Mouse (Mus musculus): ENCODE data around the gene Zeb2.

Gene Zeb2

GRCm38 (mm10) chr2:45060768-45061167, 56.4 kb downstream of the Zeb2 start:
- DNase-seq (ENCODE audit: low spot score in 2 of 2) = no peak

GRCm38 (mm10) chr2:45060202-45060601, 57.0 kb downstream of the Zeb2 start:
- no peak for DNase-seq (ENCODE audit: low spot score in 2 of 2)

GRCm38 (mm10) chr2:45059599-45059998, 57.6 kb downstream of the Zeb2 start:
- DNase-seq (ENCODE audit: low spot score in 2 of 2) = no peak

DNA sequence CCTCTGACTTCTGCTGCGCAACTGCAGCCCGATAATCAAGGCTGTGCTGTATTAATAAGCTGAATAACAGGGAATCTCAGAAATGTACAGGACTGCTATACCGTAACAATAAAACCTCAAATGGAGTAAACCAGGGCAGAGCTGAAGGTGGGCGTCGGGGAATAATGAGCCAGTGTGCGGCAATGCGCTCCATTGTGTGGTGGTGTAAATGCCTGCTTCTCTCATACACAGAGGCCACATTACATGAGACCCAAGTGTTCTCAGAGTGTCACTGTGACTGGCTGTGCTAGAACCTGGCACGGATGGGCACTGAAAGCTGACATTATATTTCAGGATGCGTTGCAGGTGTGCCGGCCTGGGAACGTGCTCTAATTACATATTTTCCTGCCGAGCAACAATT, 58.2 kb downstream of the Zeb2 start:
- no peak for DNase-seq (ENCODE audit: low spot score in 2 of 2)

DNA sequence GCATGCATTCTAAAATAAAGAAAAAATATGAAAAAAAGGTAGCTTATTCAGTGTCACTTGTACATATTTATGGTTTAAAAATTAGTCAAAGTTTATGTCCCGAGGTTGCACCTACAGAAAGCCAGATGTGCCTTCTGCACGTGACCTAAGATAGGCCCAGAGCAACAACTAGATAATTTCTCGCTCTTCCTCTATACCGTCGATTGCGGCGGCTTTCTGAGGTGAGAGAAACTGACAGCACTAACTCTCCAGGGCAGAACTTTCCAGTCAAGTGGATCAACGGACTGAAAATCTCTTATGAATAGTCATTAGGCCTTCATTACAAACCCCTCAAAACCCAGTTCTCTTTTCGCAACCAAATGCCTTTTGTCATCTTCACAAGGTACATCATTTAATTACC, 59.0 kb downstream of the Zeb2 start:
- DNase-seq (ENCODE audit: low spot score in 2 of 2) = no peak

- no peak for DNase-seq (ENCODE audit: low spot score in 2 of 2)
These were observed 60.2 kb downstream of the Zeb2 start for GRCm38 (mm10) chr2:45056856-45057562.

- no peak for DNase-seq (ENCODE audit: low spot score in 2 of 2)
These were observed 61.3 kb downstream of the Zeb2 start for GRCm38 (mm10) chr2:45055926-45056325.

- no peak for DNase-seq (ENCODE audit: low spot score in 2 of 2)
These were observed 62.1 kb downstream of the Zeb2 start for GRCm38 (mm10) chr2:45055034-45055615.

DNA sequence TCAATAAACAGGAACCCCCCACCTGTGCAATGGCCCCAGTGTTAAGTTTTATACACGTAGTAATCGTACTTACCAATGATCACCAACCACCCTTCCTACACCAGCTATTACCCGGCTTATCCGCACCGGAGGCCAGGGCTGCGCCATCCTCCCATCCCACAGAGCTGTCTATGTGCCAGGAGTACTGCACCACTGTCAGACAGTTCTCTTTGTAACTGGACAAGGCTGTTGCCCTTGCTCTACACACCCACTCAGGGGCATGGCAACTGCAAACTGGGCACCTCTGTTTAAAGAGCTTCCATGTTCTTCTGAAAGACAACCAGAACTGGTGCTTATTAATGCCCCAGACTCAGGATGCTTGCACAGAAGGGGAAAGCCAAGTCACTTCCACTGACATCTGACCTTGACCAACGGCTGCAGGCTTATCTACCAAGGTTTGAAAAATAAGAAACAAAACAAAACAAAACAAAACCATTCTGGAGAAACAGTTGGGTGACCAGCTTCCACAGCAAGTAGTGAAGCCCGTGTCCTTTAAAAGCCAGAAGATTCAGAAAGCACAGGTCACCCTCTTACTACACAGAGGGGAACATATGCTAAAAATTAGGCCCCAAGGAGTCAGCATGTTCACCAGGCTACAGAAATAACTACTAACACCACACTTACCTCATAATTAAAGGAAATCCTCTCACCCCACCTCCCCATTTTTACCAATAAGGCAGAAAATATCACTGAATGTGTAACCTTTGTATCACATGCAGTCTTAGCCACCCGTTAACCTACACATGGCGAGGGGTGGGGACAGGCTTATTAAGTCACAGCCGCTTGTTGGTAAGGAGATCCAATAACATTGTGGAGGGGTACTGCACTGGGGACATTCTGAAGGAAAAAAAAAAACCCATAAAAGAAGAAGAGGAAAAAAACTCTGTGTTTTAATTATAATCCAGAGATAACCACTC, 62.8 kb downstream of the Zeb2 start:
- no peak for DNase-seq (ENCODE audit: low spot score in 2 of 2)

GRCm38 (mm10) chr2:45052587-45052986, 64.6 kb downstream of the Zeb2 start:
- DNase-seq (ENCODE audit: low spot score in 2 of 2) = no peak

DNA sequence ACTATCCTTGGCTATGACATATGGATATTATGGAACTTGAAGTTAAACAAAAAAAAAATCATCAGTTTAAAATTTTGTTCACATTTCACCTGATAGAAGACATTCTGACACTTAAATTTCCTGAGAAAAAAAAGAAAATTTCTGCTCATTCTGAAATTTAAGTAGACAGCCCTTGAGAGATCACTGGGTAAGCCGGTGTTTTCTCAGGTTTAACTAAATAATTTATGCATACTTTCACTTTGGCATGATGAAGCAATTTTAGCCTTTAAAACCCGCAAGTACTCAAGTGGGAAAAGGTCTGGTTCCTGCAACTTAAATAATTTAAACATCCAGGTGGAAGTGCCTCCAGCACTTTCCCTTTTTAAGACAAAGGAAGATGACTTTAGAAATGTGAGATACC, 65.9 kb downstream of the Zeb2 start:
- no peak for DNase-seq (ENCODE audit: low spot score in 2 of 2)

DNA sequence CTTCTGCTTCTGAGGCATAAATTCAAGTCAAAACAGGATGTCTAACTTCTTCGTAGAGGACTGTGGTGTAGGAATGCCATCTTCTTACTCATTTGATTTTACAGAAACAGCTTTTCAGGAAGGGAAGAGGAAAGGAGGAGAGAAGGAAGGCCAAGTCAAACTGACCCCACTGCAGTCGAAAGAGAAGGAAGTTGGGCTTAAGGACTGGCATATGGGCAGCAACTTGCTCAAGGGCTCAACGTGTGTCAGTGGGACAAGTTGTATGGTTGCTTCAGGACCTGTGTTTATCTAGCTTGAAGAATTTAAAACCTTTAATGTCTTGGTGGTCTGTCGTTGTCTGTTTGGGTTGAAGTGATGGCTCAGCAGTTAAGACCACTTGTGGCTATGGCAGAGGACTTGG, 67.3 kb downstream of the Zeb2 start:
- DNase-seq (ENCODE audit: low spot score in 2 of 2) = no peak

- DNase-seq (ENCODE audit: low spot score in 2 of 2) = peak; percentile 52 to 57
These were observed 67.9 kb downstream of the Zeb2 start for GRCm38 (mm10) chr2:45049279-45049678.

GRCm38 (mm10) chr2:45040706-45041312, 76.4 kb downstream of the Zeb2 start:
- DNase-seq (ENCODE audit: low spot score in 2 of 2) = no peak

DNA sequence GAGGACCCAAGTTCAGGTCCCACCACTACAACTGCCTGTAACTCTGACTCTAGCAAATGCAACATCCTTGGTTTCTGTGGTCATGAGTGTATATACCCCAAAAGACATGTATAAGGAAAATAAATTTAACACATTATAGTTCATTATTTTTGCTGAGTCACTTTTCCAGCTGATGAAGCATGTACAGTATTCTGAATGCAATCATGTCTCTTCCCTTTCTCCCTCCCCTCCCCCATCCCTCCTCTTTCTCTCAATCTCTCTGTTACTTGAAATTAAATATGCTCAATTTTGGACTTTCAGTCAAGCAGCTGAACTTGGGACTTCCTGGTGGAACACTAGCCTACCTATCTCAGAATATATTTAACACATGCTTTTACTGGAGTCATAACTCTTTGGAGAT, 77.7 kb downstream of the Zeb2 start:
- DNase-seq (ENCODE audit: low spot score in 2 of 2) = no peak

DNA sequence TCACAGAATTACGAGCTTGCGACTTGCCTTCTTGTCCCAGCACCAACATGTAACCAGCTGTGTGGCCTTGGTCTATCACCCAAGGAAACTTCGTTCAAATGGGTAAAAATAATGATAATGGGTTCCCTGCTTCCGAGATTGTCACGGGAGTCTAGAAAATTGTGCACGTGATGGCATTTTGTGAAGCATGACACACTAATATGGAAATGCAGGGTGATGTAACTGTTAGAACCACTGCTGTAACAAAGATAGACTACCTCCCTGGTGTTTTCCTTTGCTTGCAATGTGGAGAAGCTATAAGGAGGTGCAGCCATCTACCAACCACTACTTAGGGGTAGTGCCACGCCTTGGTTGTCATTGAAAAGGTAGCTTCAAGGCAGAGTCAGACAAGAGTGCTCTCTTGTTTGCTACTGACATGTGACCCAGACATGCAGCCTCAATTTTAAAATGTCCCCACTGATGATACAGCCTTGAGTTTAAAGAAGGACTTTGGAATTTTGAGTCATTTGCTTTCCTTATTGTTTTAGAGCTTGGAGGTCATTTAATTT, 89.0 kb downstream of the Zeb2 start:
- DNase-seq (ENCODE audit: low spot score in 2 of 2) = no peak

DNA sequence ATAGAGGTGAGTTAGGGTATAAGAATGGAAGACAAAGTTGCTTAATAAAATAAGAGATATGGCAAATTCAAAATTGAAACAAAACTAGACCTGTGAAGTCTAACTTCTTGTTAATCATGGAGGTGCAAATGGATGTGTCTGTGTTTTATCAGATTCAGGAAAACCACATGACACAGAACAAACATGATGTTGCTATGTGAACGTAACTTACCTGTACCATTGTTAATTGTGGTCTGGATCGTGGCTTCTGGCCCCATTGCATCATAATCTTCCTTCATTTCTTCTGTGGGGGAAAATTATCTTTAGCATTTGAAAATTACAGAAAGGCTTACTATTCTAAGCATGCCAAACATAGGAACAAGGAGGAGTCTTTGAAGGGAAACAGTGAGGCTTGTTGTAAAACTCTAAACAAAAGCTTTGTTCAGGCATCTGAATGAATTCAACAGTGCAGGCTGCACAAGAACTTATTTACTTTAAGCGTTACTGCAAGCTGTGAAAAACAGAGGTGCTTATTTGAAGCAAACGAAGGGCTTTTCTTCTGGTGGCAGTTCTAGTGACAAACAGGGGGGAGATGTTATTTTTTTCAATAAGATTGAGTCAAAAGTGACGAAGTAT, 99.9 kb downstream of the Zeb2 start:
- DNase-seq (ENCODE audit: low spot score in 2 of 2) = no peak

GRCm38 (mm10) chr2:45013325-45013724, 103.9 kb downstream of the Zeb2 start:
- no peak for DNase-seq (ENCODE audit: low spot score in 2 of 2)

DNA sequence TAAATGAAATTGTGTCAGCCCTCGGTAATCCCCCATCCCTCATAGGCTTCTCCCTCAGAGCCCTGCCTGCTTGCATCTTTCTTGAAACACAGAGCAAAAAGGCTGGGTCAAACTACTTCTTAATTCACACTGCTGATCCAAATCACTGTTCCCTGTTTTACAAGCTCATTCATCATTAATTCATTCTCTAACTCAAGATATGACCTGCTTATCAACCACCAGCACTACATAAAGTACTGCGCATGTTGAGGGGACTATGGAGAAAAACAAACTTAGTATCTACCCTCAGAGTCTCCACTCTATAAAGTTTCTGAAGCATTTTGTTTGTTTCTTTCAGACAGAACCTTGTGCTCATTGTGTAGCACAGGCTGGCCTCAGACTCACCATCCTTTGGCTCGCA, 104.5 kb downstream of the Zeb2 start:
- no peak for DNase-seq (ENCODE audit: low spot score in 2 of 2)

DNA sequence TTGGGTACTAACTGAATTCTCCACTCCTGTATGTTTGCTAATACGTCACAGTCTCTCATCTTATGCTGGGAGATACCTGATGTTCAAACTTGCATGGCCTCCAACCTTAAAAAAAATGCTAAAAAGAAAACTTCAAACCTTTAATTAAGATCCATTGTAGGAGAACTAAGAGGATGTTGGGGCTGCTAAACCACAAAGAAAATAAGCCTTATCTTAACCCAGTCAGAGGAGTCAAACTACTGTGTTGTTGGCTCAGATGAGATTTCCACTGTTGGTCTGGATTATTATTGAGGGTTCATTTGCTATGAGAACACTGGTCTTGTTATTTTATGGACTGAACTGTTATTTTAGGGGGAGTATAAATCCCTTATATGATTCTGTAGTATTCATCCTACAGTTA, 106.5 kb downstream of the Zeb2 start:
- DNase-seq (ENCODE audit: low spot score in 2 of 2) = no peak

DNA sequence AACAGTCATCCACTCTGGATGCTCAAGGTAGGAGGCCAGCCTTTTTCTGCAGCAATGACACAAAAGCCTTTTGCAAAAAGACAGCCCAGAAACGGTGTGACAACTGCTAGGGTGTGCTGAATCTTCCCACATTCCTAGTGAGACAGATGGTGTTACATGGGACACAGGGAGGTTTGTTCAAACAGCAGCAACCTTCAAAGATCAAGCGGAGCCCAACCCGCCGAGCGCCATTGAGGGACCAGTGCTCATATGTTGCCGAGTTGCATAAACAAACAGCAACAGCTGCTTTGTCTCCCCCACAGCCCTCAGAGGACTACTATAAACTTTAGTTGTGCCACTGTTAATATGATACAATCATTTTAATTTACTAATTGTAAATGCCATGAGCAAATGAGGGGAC, 117.3 kb downstream of the Zeb2 start:
- DNase-seq (ENCODE audit: low spot score in 2 of 2) = no peak

DNA sequence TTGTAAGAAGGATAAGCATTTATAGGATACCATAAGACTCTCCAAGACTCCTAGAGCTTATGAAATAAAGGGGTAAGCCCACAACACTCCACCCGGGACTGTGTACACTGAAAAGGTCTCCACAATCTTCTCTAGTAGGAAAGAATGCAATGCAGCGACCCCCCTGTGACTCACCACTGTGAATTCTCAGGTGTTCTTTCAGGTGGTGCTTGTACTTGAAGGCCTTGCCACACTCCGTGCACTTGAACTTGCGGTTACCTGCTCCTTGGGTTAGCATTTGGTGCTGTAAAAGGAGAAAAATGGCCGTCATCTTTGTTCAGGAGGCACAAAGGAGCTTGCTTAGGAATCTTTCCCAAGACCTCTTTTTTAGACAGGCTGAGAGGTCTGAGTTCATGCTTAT, 118.5 kb downstream of the Zeb2 start:
- no peak for DNase-seq (ENCODE audit: low spot score in 2 of 2)

All from spleen, postnatal 36 days (tissue).